Mouse (Mus musculus) heart, adult 2 months (tissue): ENCODE results near the gene Abr. TPM values are rescaled to one million over a fixed set of nuclear protein-coding genes. Genes with fewer than 3 reads are reported as not detected.

ENCODE experiments used
- DNase-seq, 2 experiments: peaks; one replicate each; pipeline ENCODE4 v3.0.0; 2021
- H3K27ac ChIP-seq: fragments of 200-600 bp; 2 replicates; pipeline ENCODE4 v1.8.1; 2022
- H3K27me3 ChIP-seq: fragments of 200-500 bp; 2 replicates; pipeline ENCODE4 v1.6.1; 2012; ENCODE audit warnings: mild to moderate bottlenecking, low read length, inconsistent platforms, mixed read lengths; ENCODE audit not compliant: control insufficient read depth, insufficient read depth
- H3K36me3 ChIP-seq: fragments of 200-500 bp; 2 replicates; pipeline ENCODE4 v1.6.1; 2012; ENCODE audit warnings: low read length, inconsistent platforms; ENCODE audit not compliant: control insufficient read depth, insufficient read depth
- H3K4me1 ChIP-seq: fragments of 200-500 bp; 2 replicates; pipeline ENCODE4 v1.6.1; 2011; ENCODE audit warnings: low read length; ENCODE audit not compliant: control insufficient read depth, insufficient read depth
- H3K4me3 ChIP-seq: fragments of 200-600 bp; 2 replicates; pipeline ENCODE4 v1.8.1; 2022
- H3K79me2 ChIP-seq: fragments of 200-500 bp; replicated peaks from 2 replicates; pipeline ENCODE4 v1.6.1; 2012; ENCODE audit warnings: mild to moderate bottlenecking, inconsistent platforms, low read length, moderate library complexity, mixed read lengths; ENCODE audit not compliant: control insufficient read depth, insufficient read depth
- H3K9ac ChIP-seq: fragments of 200-500 bp; 2 replicates; pipeline ENCODE4 v1.6.1; 2012; ENCODE audit warnings: low read depth, mild to moderate bottlenecking, control low read depth, inconsistent platforms, low read length, mixed read lengths
- CTCF ChIP-seq: fragments of 200-600 bp; IDR thresholded peaks from 2 replicates; pipeline ENCODE4 v1.8.1; 2022; ENCODE audit warnings: antibody characterized with exemption, mild to moderate bottlenecking, moderate library complexity
- EP300 ChIP-seq: fragments of 200-500 bp; IDR thresholded peaks from 2 replicates; pipeline ENCODE4 v1.6.1; 2011; ENCODE audit warnings: low read depth, low read length, control low read depth; ENCODE audit not compliant: insufficient read depth
- POLR2A ChIP-seq: fragments of 200-500 bp; IDR thresholded peaks from 2 replicates; pipeline ENCODE4 v1.6.1; 2011; ENCODE audit warnings: mild to moderate bottlenecking, low read depth, low read length, control low read depth; ENCODE audit not compliant: insufficient read depth
- WGBS: fragments of 180-500 bp; shearing (Covaris S2); methylation state at CpG from one replicate; pipeline ENCODE4 v1.1.7; 2018; 5-methylcytosine and 5-hydroxymethylcytosine counted together
- intact Hi-C: fragments of 180-260 bp; cut with DNase I; formaldehyde crosslinking; loops from one replicate; pipeline ENCODE4 v1.15.1; 2025
- polyA plus RNA-seq: library from polyadenylated mRNA; depleted of rRNA; stranded (reverse); fragments of >200 nt; gene quantifications from 2 replicates; pipeline ENCODE4 v1.2.3, GENCODE M21; 2012
- total RNA-seq, 2 experiments: library from RNA; stranded (reverse); gene quantifications; 2 replicates each; pipeline ENCODE4 v1.2.3; 2021

Abr gene
- total and polyA plus RNA-seq, 3 experiments: 23.4 to 32.2 (median 26.6) TPM

GRCm38 (mm10) chr11:76530966-76531678 is 91.0 kb downstream of the Abr start:
- Histone ChIP-seq H3K79me2 (no peaks in the 10 kb centered on the region), H3K4me3 (no peak overlapping the region), H3K4me1 (peaks cover 4% of the 10 kb centered on the region), H3K27me3 (no peaks in the 10 kb centered on the region), H3K36me3 (no peaks in the 10 kb centered on the region), H3K9ac (no peak overlapping the region), H3K27ac (no peak overlapping the region)
- intact Hi-C loops: no loop called here
- 51% methylated on average over 7 of the region's 7 CpGs for WGBS
- DNase-seq: no peak
- TF ChIP-seq POLR2A (no peak), CTCF (no peak), EP300 (no peak)

GRCm38 (mm10) chr11:76530168-76530935 is 91.8 kb downstream of the Abr start:
- WGBS: 70% methylated on average over 15 of the region's 15 CpGs
- no peak overlapping the region for H3K27ac ChIP-seq
- DNase-seq: no peak
- H3K4me3 ChIP-seq: no peak overlapping the region
- no peak overlapping the region for H3K9ac ChIP-seq
- peaks cover 4% of the 10 kb centered on the region for H3K4me1 ChIP-seq
- TF ChIP-seq POLR2A: no peak
- TF ChIP-seq CTCF: no peak
- no peak for TF ChIP-seq EP300
- no peaks in the 10 kb centered on the region for H3K79me2 ChIP-seq
- H3K27me3 ChIP-seq: no peaks in the 10 kb centered on the region
- intact Hi-C loops: no loop called here
- H3K36me3 ChIP-seq: no peaks in the 10 kb centered on the region

- WGBS: 49% methylated on average over 6 of the region's 6 CpGs
- no peaks in the 10 kb centered on the region for H3K27me3 ChIP-seq
- H3K4me3 ChIP-seq: no peak overlapping the region
- no peak overlapping the region for H3K27ac ChIP-seq
- no peak overlapping the region for H3K9ac ChIP-seq
- H3K36me3 ChIP-seq: no peaks in the 10 kb centered on the region
- DNase-seq: peak; percentile 25 to 46
- peaks cover 4% of the 10 kb centered on the region for H3K4me1 ChIP-seq
- TF ChIP-seq POLR2A (no peak), EP300 (no peak), CTCF (no peak)
- intact Hi-C loops: no loop called here
- H3K79me2 ChIP-seq: no peaks in the 10 kb centered on the region
These were observed 92.6 kb downstream of the Abr start for GRCm38 (mm10) chr11:76529352-76530141.

GRCm38 (mm10) chr11:76525646-76526351 is 96.3 kb downstream of the Abr start:
- no peak for DNase-seq
- no peaks in the 10 kb centered on the region for H3K36me3 ChIP-seq
- no peaks in the 10 kb centered on the region for H3K79me2 ChIP-seq
- H3K27ac ChIP-seq: no peak overlapping the region
- peaks cover 4% of the 10 kb centered on the region for H3K4me1 ChIP-seq
- no peak overlapping the region for H3K9ac ChIP-seq
- no peak overlapping the region for H3K4me3 ChIP-seq
- 86% methylated on average over 4 of the region's 4 CpGs for WGBS
- no peaks in the 10 kb centered on the region for H3K27me3 ChIP-seq
- no peak for TF ChIP-seq POLR2A
- TF ChIP-seq EP300: no peak
- no peak for TF ChIP-seq CTCF
- intact Hi-C loops: loop anchor here (1.0 kb wide), 1 partner anchor 53 kb away; no protein-coding TSS in a partner anchor

GRCm38 (mm10) chr11:76524947-76525346 is 97.2 kb downstream of the Abr start:
- H3K79me2 ChIP-seq: no peaks in the 10 kb centered on the region
- TF ChIP-seq POLR2A (no peak), EP300 (0 out of 2 replicates have a peak, but pooled peaks have one; percentile 41), CTCF (peak; percentile 98)
- intact Hi-C loops: loop anchor here (1.0 to 5.0 kb wide), 2 partner anchors 53 to 122 kb away; no protein-coding TSS in a partner anchor
- H3K36me3 ChIP-seq: no peaks in the 10 kb centered on the region
- H3K9ac ChIP-seq: no peak overlapping the region
- WGBS: 2% methylated on average over 8 of the region's 8 CpGs
- H3K4me3 ChIP-seq: no peak overlapping the region
- peak; percentile 45 to 49 for DNase-seq
- H3K4me1 ChIP-seq: peaks cover 4% of the 10 kb centered on the region
- H3K27me3 ChIP-seq: no peaks in the 10 kb centered on the region
- no peak overlapping the region for H3K27ac ChIP-seq
